Mouse (Mus musculus): ENCODE measurements at regions not wholly inside any gene's neighbourhood (a gene's known extent, or its start where the extent isn't known, plus 50 kb on each side); places are given as distances from the start of the nearest gene placed in this dataset.
"Not testable (repeated sequence)": the region's sequence is repeated elsewhere in the genome, so short reads cannot be mapped to it uniquely, and the experiment has no call there.

DNA sequence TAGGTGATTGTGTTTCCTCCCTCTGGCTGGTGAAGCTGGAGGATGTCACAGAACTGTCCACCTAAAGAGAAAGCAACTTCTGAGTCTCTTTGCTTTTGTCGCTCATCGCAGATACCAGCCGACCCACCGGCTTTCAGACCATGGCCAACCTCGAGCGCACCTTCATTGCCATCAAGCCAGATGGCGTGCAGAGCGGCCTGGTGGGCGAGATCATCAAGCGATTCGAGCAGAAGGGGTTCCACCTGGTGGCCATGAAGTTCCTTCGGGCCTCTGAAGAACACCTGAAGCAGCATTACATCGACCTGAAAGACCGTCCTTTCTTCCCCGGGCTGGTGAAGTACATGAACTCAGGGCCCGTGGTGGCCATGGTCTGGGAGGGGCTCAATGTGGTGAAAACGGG, 131.7 kb downstream of the Nuak1 start:
- not testable (repeated sequence) for DNase-seq (ENCODE audit: low spot score in 2 of 2)

DNA sequence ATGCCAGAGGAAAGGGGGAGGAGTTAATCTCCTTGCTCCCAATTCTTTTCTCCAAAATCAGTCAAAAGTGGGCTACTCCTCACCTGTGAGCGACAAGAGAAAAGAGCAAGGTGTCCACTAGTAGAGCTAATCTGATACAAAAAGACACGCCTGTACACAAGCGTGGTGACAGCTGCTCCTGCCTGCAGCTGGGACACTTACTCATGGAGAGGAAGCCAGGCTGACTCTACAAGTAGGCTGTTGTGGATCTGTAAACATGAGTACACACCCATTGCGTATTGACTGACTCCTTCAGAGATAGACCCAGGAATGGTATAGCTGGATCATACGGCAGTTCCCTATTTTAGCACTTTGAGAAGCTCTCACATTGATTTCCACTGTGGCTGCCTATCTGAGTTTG, 129.7 kb downstream of the Nuak1 start:
- DNase-seq (ENCODE audit: low spot score in 2 of 2), result no peak

DNA sequence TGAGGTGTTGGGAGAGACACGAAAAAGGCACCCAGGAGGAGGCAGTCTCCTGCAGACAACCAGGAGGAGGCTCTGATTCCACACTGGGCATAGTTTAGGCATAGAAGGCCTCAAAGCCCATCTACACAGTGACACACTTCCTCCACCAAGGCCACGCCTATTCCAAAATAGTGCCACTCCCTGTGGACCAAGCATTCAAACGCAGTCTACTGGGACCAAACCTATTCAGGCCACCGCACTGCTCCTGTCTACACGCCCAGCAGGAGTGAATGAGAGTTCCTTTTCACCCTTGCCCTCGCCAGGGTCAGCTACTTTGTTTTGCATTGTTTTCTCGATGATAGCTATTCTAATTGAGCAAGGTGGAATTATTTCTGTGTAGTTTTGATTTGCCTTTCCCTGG, 127.7 kb downstream of the Nuak1 start:
- DNase-seq (ENCODE audit: low spot score in 2 of 2), result no peak

DNA sequence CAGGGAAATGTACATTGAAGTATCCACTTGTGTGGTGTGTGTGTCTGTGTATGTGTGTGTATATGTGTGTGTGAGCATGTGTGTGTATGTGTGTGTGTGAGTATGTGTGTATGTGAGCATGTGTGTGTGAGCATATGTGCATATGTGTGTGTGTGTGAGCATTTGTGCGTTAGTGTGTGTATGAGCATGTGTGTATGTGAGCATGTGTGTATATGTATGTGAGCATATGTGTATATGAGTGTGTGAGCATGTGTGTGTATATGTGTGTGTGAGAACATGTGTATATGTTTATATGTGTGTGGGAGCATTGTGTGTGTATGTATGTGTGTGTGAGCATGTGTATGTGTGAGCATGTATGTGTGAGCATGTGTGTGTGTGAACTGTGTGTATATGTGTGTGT, 123.5 kb downstream of the Nuak1 start:
- DNase-seq (ENCODE audit: low spot score in 2 of 2), result no peak

DNA sequence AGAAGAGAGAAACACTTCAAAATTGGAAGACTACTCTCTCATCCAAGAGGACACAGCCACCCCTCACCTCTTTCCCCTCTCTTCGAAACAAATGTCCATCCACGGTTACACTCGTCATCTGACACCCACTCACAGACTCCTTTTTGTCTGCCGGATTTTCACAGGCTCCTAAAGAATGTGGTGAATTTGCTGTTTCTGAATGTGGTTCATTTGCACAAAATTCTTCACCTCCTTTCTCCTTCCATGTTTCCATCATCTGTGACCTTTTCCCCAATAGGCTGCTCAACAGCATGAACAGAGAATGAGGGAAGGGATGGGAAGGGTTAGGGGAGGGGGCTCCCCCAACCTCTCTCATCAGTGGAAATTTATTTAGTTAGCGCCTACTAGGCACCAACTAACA, 122.4 kb downstream of the Nuak1 start:
- no peak for DNase-seq (ENCODE audit: low spot score in 2 of 2)

Data from left cerebral cortex, adult 9 months (tissue).